Mouse (Mus musculus) spleen, adult 2 months (tissue): ENCODE results near the gene Riiad1.

Experiments
- CTCF ChIP-seq: fragments of 200-500 bp; IDR thresholded peaks from 2 replicates; pipeline ENCODE4 v1.5.1; 2011; ENCODE audit warnings: mild to moderate bottlenecking, inconsistent platforms; ENCODE audit not compliant: insufficient read depth, insufficient read length, insufficient replicate concordance; ENCODE audit errors: extremely low read depth
- POLR2A ChIP-seq: fragments of 200-500 bp; IDR thresholded peaks from 2 replicates; pipeline ENCODE4 v1.6.1; 2011; ENCODE audit warnings: low read depth, low read length, inconsistent platforms

DNA sequence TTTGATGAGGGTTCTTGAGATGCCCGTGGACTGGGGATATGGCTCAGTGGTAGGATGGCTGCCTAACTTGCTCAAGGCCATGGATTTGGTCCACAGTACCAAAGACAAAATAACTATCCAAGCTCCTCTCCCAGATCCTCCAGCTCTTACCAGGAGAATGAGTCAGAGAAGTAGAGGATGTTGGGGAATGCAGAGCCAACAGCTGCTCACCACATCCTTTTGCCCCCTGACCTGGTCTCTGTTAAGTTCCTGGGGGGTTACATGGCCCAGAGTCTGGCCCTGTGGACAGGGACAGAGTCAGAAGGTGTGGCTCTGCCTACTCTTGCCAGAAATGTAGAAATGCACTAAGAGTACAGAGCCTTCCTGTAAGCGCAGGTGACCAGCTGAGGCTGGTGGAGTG, 20.3 kb downstream of the Riiad1 start:
- TF ChIP-seq POLR2A (no peak), CTCF (no peak)
